Comparison of ENCODE assay signal across 8 mouse cellular contexts in the genomic region with DNA sequence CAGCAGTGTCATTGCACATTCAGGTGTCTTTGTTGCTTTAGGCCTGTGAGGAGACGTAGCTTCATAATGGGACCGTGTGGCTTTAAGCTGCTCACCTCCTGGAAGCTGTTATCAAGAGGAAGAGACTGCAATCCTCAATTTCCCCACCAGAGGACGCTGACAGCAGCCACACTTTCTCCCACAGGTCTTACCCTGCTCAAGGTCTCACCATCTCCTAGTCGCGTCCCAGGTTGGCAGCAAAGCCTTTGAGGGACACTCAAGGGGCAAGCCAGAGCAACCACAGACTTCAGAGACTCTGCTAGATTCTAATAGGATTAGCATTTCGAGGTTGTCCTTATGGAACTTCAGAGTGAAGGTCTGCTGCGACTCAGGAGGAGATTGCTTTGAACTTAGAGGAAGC.
DNase-seq lines count a peak whose midpoint lies in the region; ATAC-seq and TF ChIP-seq lines count a peak whose summit lies in the region.
"Had no signal": no experiment of that assay in that cellular context is flagged by ENCODE, and none has a peak within 500 bp of the region (broad histone marks: within the 10 kb centered on the region; RNA-seq: fewer than 3 reads in every experiment).

No protein-coding gene starts in this region.

- DNase-seq in hindbrain, embryonic 10.5 days (ENCODE audit: low spot score) = peak; percentile 43
- DNase-seq in hindbrain, embryonic 14.5 days (ENCODE audit: low spot score) = no peak
- DNase-seq in ZHBTc4 (ENCODE audit: low read depth, low spot score) = peak; percentile 41
- peak; percentile 29 to 42 for DNase-seq in layer of hippocampus, postnatal 14 days (ENCODE audit: low spot score in 2 of 2)

- TF ChIP-seq CTCF in E14TG2a.4 (conservative IDR thresholded peaks at IDR 0.05; ENCODE audit: low read length) = peak; percentile 76

- H3K9me3 ChIP-seq in hindbrain, embryonic 10.5 days = no peaks in the 10 kb centered on the region
- H3K9me3 ChIP-seq in hindbrain, embryonic 14.5 days (ENCODE audit: control insufficient read depth, low read length) = no peaks in the 10 kb centered on the region
- no peaks in the 10 kb centered on the region for H3K9me3 ChIP-seq in E14TG2a.4 (ENCODE audit: low read length)
- H3K9me3 ChIP-seq: embryonic facial prominence, embryonic 13.5 days had no signal

- H3K36me3 ChIP-seq in hindbrain, embryonic 10.5 days = no peaks in the 10 kb centered on the region
- no peaks in the 10 kb centered on the region for H3K36me3 ChIP-seq in hindbrain, embryonic 14.5 days (replicated peaks; ENCODE audit: control insufficient read depth, insufficient read depth)
- H3K36me3 ChIP-seq in E14TG2a.4 (ENCODE audit: insufficient read depth, low read length) = no peaks in the 10 kb centered on the region
- H3K36me3 ChIP-seq: embryonic facial prominence, embryonic 13.5 days had no signal

- WGBS in hindbrain, embryonic 10.5 days = 36% methylated on average over 7 of the region's 7 CpGs
- WGBS in hindbrain, embryonic 14.5 days = 24% methylated on average over 7 of the region's 7 CpGs

- H3K27me3 ChIP-seq in hindbrain, embryonic 10.5 days (ENCODE audit: insufficient read depth, poor library complexity, severe bottlenecking) = peaks cover 2% of the 10 kb centered on the region; the same call in 1 of the 2 replicates
- H3K27me3 ChIP-seq in hindbrain, embryonic 14.5 days (ENCODE audit: control insufficient read depth, insufficient read depth, low read length) = no peaks in the 10 kb centered on the region
- peaks cover 23% of the 10 kb centered on the region for H3K27me3 ChIP-seq in E14TG2a.4 (ENCODE audit: insufficient read depth, low read length)

- no peak overlapping the region for H3K9ac ChIP-seq in hindbrain, embryonic 14.5 days
- H3K9ac ChIP-seq: embryonic facial prominence, embryonic 13.5 days had no signal

- no peak overlapping the region for H3K27ac ChIP-seq in hindbrain, embryonic 10.5 days
- no peak overlapping the region for H3K27ac ChIP-seq in hindbrain, embryonic 14.5 days
- H3K27ac ChIP-seq: embryonic facial prominence, embryonic 13.5 days had no signal

- peaks cover 10% of the 10 kb centered on the region for H3K4me1 ChIP-seq in hindbrain, embryonic 10.5 days (replicated peaks)
- peaks cover 12% of the 10 kb centered on the region; the same call in 1 of the 2 replicates for H3K4me1 ChIP-seq in hindbrain, embryonic 14.5 days (replicated peaks; ENCODE audit: control insufficient read depth, insufficient read depth, low read length)
- peaks cover 15% of the 10 kb centered on the region for H3K4me1 ChIP-seq in E14TG2a.4 (replicated peaks; ENCODE audit: low read depth, low read length)

- H3K4me2 ChIP-seq in hindbrain, embryonic 14.5 days (replicated peaks) = no peak overlapping the region
- H3K4me2 ChIP-seq: embryonic facial prominence, embryonic 13.5 days had no signal

- ATAC-seq in hindbrain, embryonic 14.5 days (ENCODE audit: low FRiP score) = no peak
- ATAC-seq in megakaryocyte, adult 5-6 weeks (ENCODE audit: poor library complexity, severe bottlenecking) = no peak
- no peak for ATAC-seq in activated CD4-positive, CD25-positive, alpha-beta regulatory T cell, adult 4 months

- no peak overlapping the region for H3K4me3 ChIP-seq in hindbrain, embryonic 10.5 days
- H3K4me3 ChIP-seq in hindbrain, embryonic 14.5 days (replicated peaks; ENCODE audit: low read length) = no peak overlapping the region
- no peak overlapping the region for H3K4me3 ChIP-seq in E14TG2a.4 (replicated peaks; ENCODE audit: low read length)
- H3K4me3 ChIP-seq: embryonic facial prominence, embryonic 13.5 days had no signal
